Mouse (Mus musculus) ES-E14 (cell line): Measurements from ENCODE around the gene Galm.

Experiments
- CHD2 ChIP-seq: IDR thresholded peaks from 2 replicates; pipeline ENCODE4 v1.6.1; 2014; ENCODE audit warnings: mild to moderate bottlenecking, low read depth, low read length, inconsistent platforms
- MAFK ChIP-seq: IDR thresholded peaks from 2 replicates; pipeline ENCODE4 v1.6.1; 2014; ENCODE audit warnings: mild to moderate bottlenecking, low read depth, low read length, inconsistent platforms; ENCODE audit not compliant: insufficient read depth
- ZNF384 ChIP-seq: IDR thresholded peaks from 2 replicates; pipeline ENCODE4 v1.6.1; 2012; ENCODE audit warnings: low read depth, low read length, inconsistent platforms

GRCm38 (mm10) chr17:80205657-80206056, 78.4 kb downstream of the Galm start:
- TF ChIP-seq MAFK (no peak), ZNF384 (no peak), CHD2 (no peak)
